Mouse (Mus musculus) liver, embryonic 14.5 days (tissue): ENCODE measurements around the gene Gli2. TPM values are rescaled to one million over a fixed set of nuclear protein-coding genes. Genes with fewer than 3 reads are reported as not detected.

Experiments
- ATAC-seq: fragments of 200-750 bp; cut with Nextera tagmentation; 2 replicates; pipeline ENCODE4 v1.8.0; 2017; ENCODE audit warnings: moderate number of reproducible peaks, mild to moderate bottlenecking, moderate library complexity; ENCODE audit not compliant: insufficient read depth
- DNase-seq, 3 experiments: peaks; one replicate each; pipeline ENCODE4 v3.0.0-alpha.2; 2012 to 2013; ENCODE audit warnings: low read depth in 3 of 3, low spot score in 3 of 3
- H3K27ac ChIP-seq: fragments of 300-500 bp; sonication (generic); 2 replicates; pipeline ENCODE4 v1.5.1; 2014; ENCODE audit warnings: moderate library complexity, mild to moderate bottlenecking, control low read depth, inconsistent platforms
- H3K27me3 ChIP-seq: fragments of 300-500 bp; sonication (generic); 2 replicates; pipeline ENCODE4 v1.6.1; 2014; ENCODE audit warnings: mild to moderate bottlenecking, low read length, moderate library complexity; ENCODE audit not compliant: control insufficient read depth, insufficient read depth
- H3K36me3 ChIP-seq: fragments of 300-500 bp; sonication (generic); replicated peaks from 2 replicates; pipeline ENCODE4 v1.6.1; 2014; ENCODE audit warnings: low read depth; ENCODE audit not compliant: control insufficient read depth, insufficient read depth
- H3K4me1 ChIP-seq, 2 experiments: fragments of 200-500 bp in 1 of 2; fragments of 300-500 bp in 1 of 2; sonication (generic) in 1 of 2; replicated peaks; 2 replicates each; pipeline ENCODE4 v1.6.1; 2012 to 2014; ENCODE audit warnings: antibody characterized with exemption in 1 of 2, inconsistent platforms in 1 of 2, low read length in 1 of 2; ENCODE audit not compliant: control insufficient read depth in 2 of 2, insufficient read depth in 2 of 2
- H3K4me2 ChIP-seq: fragments of 300-500 bp; sonication (generic); 2 replicates; pipeline ENCODE4 v1.6.1; 2014; ENCODE audit warnings: low read depth, mild to moderate bottlenecking, control low read depth, moderate library complexity
- H3K4me3 ChIP-seq, 2 experiments: fragments of 200-500 bp in 1 of 2; fragments of 300-500 bp in 1 of 2; sonication (generic) in 1 of 2; 2 replicates each; pipeline ENCODE4 v1.5.1; 2012 to 2014; ENCODE audit warnings: low read depth in 2 of 2, low read length in 2 of 2, mild to moderate bottlenecking in 2 of 2, control low read depth in 1 of 2, inconsistent platforms in 1 of 2, moderate library complexity in 1 of 2; ENCODE audit not compliant: insufficient read depth in 1 of 2
- H3K9ac ChIP-seq: fragments of 300-500 bp; sonication (generic); replicated peaks from 2 replicates; pipeline ENCODE4 v1.6.1; 2014; ENCODE audit warnings: mild to moderate bottlenecking, control low read depth, moderate library complexity
- H3K9me3 ChIP-seq: fragments of 300-500 bp; sonication (generic); 2 replicates; pipeline ENCODE4 v1.6.1; 2016; ENCODE audit warnings: low read length, mixed read lengths; ENCODE audit not compliant: control insufficient read depth
- CTCF ChIP-seq: IDR thresholded peaks from 2 replicates; pipeline ENCODE4 v1.5.1; 2016; ENCODE audit warnings: antibody characterized with exemption, low read depth, control low read depth
- EP300 ChIP-seq: IDR thresholded peaks from 2 replicates; pipeline ENCODE4 v1.6.1; 2016; ENCODE audit warnings: antibody characterized with exemption, low read depth
- WGBS: fragments of 180-500 bp; shearing (Covaris S2); extraction: QIAGEN DNeasy Blood & Tissue Kit; methylation state at CpG from one replicate; pipeline ENCODE4 v1.1.7; 2014; ENCODE audit not compliant: insufficient replicate concordance; 5-methylcytosine and 5-hydroxymethylcytosine counted together
- polyA plus RNA-seq, 2 experiments: library from polyadenylated mRNA; depleted of rRNA in 1 of 2; stranded (reverse) in 1 of 2; unstranded in 1 of 2; fragments of >200 nt; fragmentation: Nextera tagmentation in 1 of 2; extraction: Ambion mirVana in 1 of 2; gene quantifications; 2 replicates each; pipeline versions ENCODE4 v1.2.1 to v1.2.3; 2012 to 2014

Gli2 gene
- polyA plus RNA-seq, 2 experiments = 0.04 to 0.26 TPM

GRCm38 (mm10) chr1:119019056-119019455, 34.4 kb downstream of the Gli2 start:
- H3K27ac ChIP-seq = no peak overlapping the region
- TF ChIP-seq EP300 (no peak), CTCF (no peak)
- H3K27me3 ChIP-seq = no peaks in the 10 kb centered on the region
- no peak overlapping the region for H3K4me2 ChIP-seq
- no peaks in the 10 kb centered on the region for H3K9me3 ChIP-seq
- ATAC-seq (no peak), DNase-seq (no peak)
- no peak overlapping the region for H3K4me3 ChIP-seq
- H3K4me1 ChIP-seq = no peaks in the 10 kb centered on the region
- no peaks in the 10 kb centered on the region for H3K36me3 ChIP-seq
- no peak overlapping the region for H3K9ac ChIP-seq

GRCm38 (mm10) chr1:119016866-119017265, 36.6 kb downstream of the Gli2 start:
- Histone ChIP-seq H3K36me3 (no peaks in the 10 kb centered on the region), H3K9ac (no peak overlapping the region), H3K27me3 (no peaks in the 10 kb centered on the region), H3K4me1 (no peaks in the 10 kb centered on the region), H3K4me3 (no peak overlapping the region), H3K9me3 (no peaks in the 10 kb centered on the region), H3K27ac (no peak overlapping the region), H3K4me2 (no peak overlapping the region)
- ATAC-seq (no peak), DNase-seq (no peak)
- whole genome bisulfite sequencing = 56% methylated on average over 3 of the region's 3 CpGs
- TF ChIP-seq CTCF (no peak), EP300 (no peak)

GRCm38 (mm10) chr1:119015108-119015507, 38.3 kb downstream of the Gli2 start:
- no peak overlapping the region for H3K4me2 ChIP-seq
- H3K4me3 ChIP-seq = no peak overlapping the region
- WGBS = 46% methylated on average over 6 of the region's 6 CpGs
- H3K9me3 ChIP-seq = no peaks in the 10 kb centered on the region
- no peaks in the 10 kb centered on the region for H3K36me3 ChIP-seq
- TF ChIP-seq EP300 (no peak), CTCF (no peak)
- no peaks in the 10 kb centered on the region for H3K27me3 ChIP-seq
- DNase-seq (no peak), ATAC-seq (no peak)
- no peak overlapping the region for H3K27ac ChIP-seq
- no peak overlapping the region for H3K9ac ChIP-seq
- H3K4me1 ChIP-seq = no peaks in the 10 kb centered on the region

GRCm38 (mm10) chr1:119008949-119009348, 44.5 kb downstream of the Gli2 start:
- no peaks in the 10 kb centered on the region for H3K36me3 ChIP-seq
- no peak overlapping the region for H3K4me3 ChIP-seq
- DNase-seq = no peak
- no peak for ATAC-seq
- no peaks in the 10 kb centered on the region for H3K9me3 ChIP-seq
- no peak overlapping the region for H3K4me2 ChIP-seq
- no peak for TF ChIP-seq CTCF
- TF ChIP-seq EP300 = no peak
- no peaks in the 10 kb centered on the region for H3K4me1 ChIP-seq
- no peaks in the 10 kb centered on the region for H3K27me3 ChIP-seq
- no peak overlapping the region for H3K9ac ChIP-seq
- no peak overlapping the region for H3K27ac ChIP-seq

- TF ChIP-seq EP300 (no peak), CTCF (no peak)
- ATAC-seq = no peak
- Histone ChIP-seq H3K9me3 (no peaks in the 10 kb centered on the region), H3K4me1 (no peaks in the 10 kb centered on the region), H3K36me3 (no peaks in the 10 kb centered on the region), H3K27ac (no peak overlapping the region), H3K4me2 (no peak overlapping the region), H3K9ac (no peak overlapping the region), H3K4me3 (no peak overlapping the region), H3K27me3 (no peaks in the 10 kb centered on the region)
- DNase-seq = no peak
- 24% methylated on average over 1 of the region's 1 CpGs for WGBS
These were observed 49.5 kb downstream of the Gli2 start for GRCm38 (mm10) chr1:119003852-119004398.
